Mouse (Mus musculus): ENCODE measurements around the gene Smim8. TPM values are rescaled to one million over a fixed set of nuclear protein-coding genes. Genes with fewer than 3 reads are reported as not detected.
"Not testable (repeated sequence)": the region's sequence is repeated elsewhere in the genome, so short reads cannot be mapped to it uniquely, and the experiment has no call there.

Gene Smim8
- polyA plus RNA-seq, 1 experiment = 27.8 TPM

GRCm38 (mm10) chr4:34771652-34772371 lies 6.4 kb downstream of the Smim8 start:
- Histone ChIP-seq H3K36me3 (ENCODE audit: control insufficient read depth, insufficient read depth, low read length, poor library complexity, severe bottlenecking) (no peaks in the 10 kb centered on the region), H3K9ac (ENCODE audit: low read depth, poor library complexity, severe bottlenecking) (no peak overlapping the region), H3K27me3 (ENCODE audit: control insufficient read depth, insufficient read depth, low read length, poor library complexity, severe bottlenecking) (no peaks in the 10 kb centered on the region), H3K4me1 (ENCODE audit: control insufficient read depth, insufficient read depth, low read length) (peaks cover 1% of the 10 kb centered on the region), H3K9me3 (replicated peaks; ENCODE audit: control insufficient read depth, insufficient read depth, low read length, poor library complexity, severe bottlenecking) (no peaks in the 10 kb centered on the region), H3K4me3 (ENCODE audit: low read depth, low read length) (no peak overlapping the region), H3K27ac (ENCODE audit: insufficient read depth, low read length) (no peak overlapping the region)
- no peak for TF ChIP-seq POLR2A (IDR thresholded peaks at IDR 0.05; ENCODE audit: insufficient read depth, low read length)
- TF ChIP-seq EP300 (IDR thresholded peaks at IDR 0.05; ENCODE audit: insufficient read depth, low read depth, low read length) = no peak
- no peak for TF ChIP-seq CTCF (IDR thresholded peaks at IDR 0.05; ENCODE audit: low read depth, low read length)

- no peak within 1 kb of the TSS for H3K27ac ChIP-seq (ENCODE audit: insufficient read depth, low read length)
- TF ChIP-seq EP300 (IDR thresholded peaks at IDR 0.05; ENCODE audit: insufficient read depth, low read depth, low read length) (no peak), POLR2A (IDR thresholded peaks at IDR 0.05; ENCODE audit: insufficient read depth, low read length) (no peak), CTCF (IDR thresholded peaks at IDR 0.05; ENCODE audit: low read depth, low read length) (no peak)
- H3K9ac ChIP-seq (ENCODE audit: low read depth, poor library complexity, severe bottlenecking) = no peak within 1 kb of the TSS
- H3K27me3 ChIP-seq (ENCODE audit: control insufficient read depth, insufficient read depth, low read length, poor library complexity, severe bottlenecking) = no peaks in the 10 kb centered on the region; the same call in 1 of the 2 replicates
- no peaks in the 10 kb centered on the region for H3K36me3 ChIP-seq (ENCODE audit: control insufficient read depth, insufficient read depth, low read length, poor library complexity, severe bottlenecking)
- H3K4me3 ChIP-seq (ENCODE audit: low read depth, low read length) = no peak within 1 kb of the TSS
- no peaks in the 10 kb centered on the region for H3K4me1 ChIP-seq (ENCODE audit: control insufficient read depth, insufficient read depth, low read length)
- H3K9me3 ChIP-seq (replicated peaks; ENCODE audit: control insufficient read depth, insufficient read depth, low read length, poor library complexity, severe bottlenecking) = no peaks in the 10 kb centered on the region
Measured at GRCm38 (mm10) chr4:34756163-34756562, 22.1 kb downstream of the Smim8 start, which contains the start of gene Gm136. Gene Gm136, minus strand, starts transcription at chr4:34756263.

DNA sequence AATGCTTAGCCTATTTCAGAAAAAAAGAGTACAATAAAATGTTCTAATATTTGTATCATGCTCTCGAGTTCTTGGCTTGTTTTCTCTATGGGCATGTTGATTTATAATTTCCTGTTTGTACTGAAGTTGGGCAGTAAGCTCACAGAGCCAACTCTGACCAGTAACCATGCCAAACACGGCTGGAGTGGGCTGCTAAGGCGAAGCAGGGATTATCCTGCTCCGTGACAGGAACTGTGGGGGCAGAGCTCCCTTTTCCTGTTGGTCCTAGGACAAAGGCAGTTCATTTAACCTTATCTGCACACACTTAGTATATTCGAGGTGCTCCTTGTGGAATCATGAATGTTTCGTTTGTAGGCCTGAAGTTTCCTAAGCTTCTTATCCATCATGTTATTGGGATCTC lies 29.0 kb downstream of the Smim8 start:
- H3K27ac ChIP-seq (ENCODE audit: insufficient read depth, low read length) = no peak overlapping the region
- H3K4me3 ChIP-seq (ENCODE audit: low read depth, low read length) = no peak overlapping the region
- no peak for TF ChIP-seq POLR2A (IDR thresholded peaks at IDR 0.05; ENCODE audit: insufficient read depth, low read length)
- no peak for TF ChIP-seq EP300 (IDR thresholded peaks at IDR 0.05; ENCODE audit: insufficient read depth, low read depth, low read length)
- no peak for TF ChIP-seq CTCF (IDR thresholded peaks at IDR 0.05; ENCODE audit: low read depth, low read length)
- H3K27me3 ChIP-seq (ENCODE audit: control insufficient read depth, insufficient read depth, low read length, poor library complexity, severe bottlenecking) = no peaks in the 10 kb centered on the region
- H3K4me1 ChIP-seq (ENCODE audit: control insufficient read depth, insufficient read depth, low read length) = no peaks in the 10 kb centered on the region
- H3K9me3 ChIP-seq (replicated peaks; ENCODE audit: control insufficient read depth, insufficient read depth, low read length, poor library complexity, severe bottlenecking) = no peaks in the 10 kb centered on the region
- no peak overlapping the region for H3K9ac ChIP-seq (ENCODE audit: low read depth, poor library complexity, severe bottlenecking)
- H3K36me3 ChIP-seq (ENCODE audit: control insufficient read depth, insufficient read depth, low read length, poor library complexity, severe bottlenecking) = no peaks in the 10 kb centered on the region

- no peaks in the 10 kb centered on the region for H3K36me3 ChIP-seq (ENCODE audit: control insufficient read depth, insufficient read depth, low read length, poor library complexity, severe bottlenecking)
- no peak for TF ChIP-seq CTCF (IDR thresholded peaks at IDR 0.05; ENCODE audit: low read depth, low read length)
- TF ChIP-seq POLR2A (IDR thresholded peaks at IDR 0.05; ENCODE audit: insufficient read depth, low read length) = no peak
- TF ChIP-seq EP300 (IDR thresholded peaks at IDR 0.05; ENCODE audit: insufficient read depth, low read depth, low read length) = no peak
Measured at GRCm38 (mm10) chr4:34734461-34734860, 43.8 kb downstream of the Smim8 start.

GRCm38 (mm10) chr4:34733415-34733814 lies 44.8 kb downstream of the Smim8 start:
- H3K9ac ChIP-seq (ENCODE audit: low read depth, poor library complexity, severe bottlenecking); H3K4me3 ChIP-seq (ENCODE audit: low read depth, low read length); H3K9me3 ChIP-seq (replicated peaks; ENCODE audit: control insufficient read depth, insufficient read depth, low read length, poor library complexity, severe bottlenecking): not testable (repeated sequence)

More at GRCm38 (mm10) chr4:34734461-34734860, 43.8 kb downstream of the Smim8 start:
- Histone ChIP-seq H3K9me3 (replicated peaks; ENCODE audit: control insufficient read depth, insufficient read depth, low read length, poor library complexity, severe bottlenecking) (0 out of 2 replicates have a peak, but pooled peaks cover 4% of the 10 kb centered on the region), H3K27ac (ENCODE audit: insufficient read depth, low read length) (no peak overlapping the region), H3K4me3 (ENCODE audit: low read depth, low read length) (no peak overlapping the region), H3K9ac (ENCODE audit: low read depth, poor library complexity, severe bottlenecking) (no peak overlapping the region), H3K4me1 (ENCODE audit: control insufficient read depth, insufficient read depth, low read length) (no peaks in the 10 kb centered on the region), H3K27me3 (ENCODE audit: control insufficient read depth, insufficient read depth, low read length, poor library complexity, severe bottlenecking) (no peaks in the 10 kb centered on the region)

GRCm38 (mm10) chr4:34729851-34730341 lies 48.3 kb downstream of the Smim8 start, which contains the start of gene Cfap206:
Gene Cfap206, minus strand, starts transcription at chr4:34730206.
- no peak for TF ChIP-seq POLR2A (IDR thresholded peaks at IDR 0.05; ENCODE audit: insufficient read depth, low read length)
- no peak for TF ChIP-seq CTCF (IDR thresholded peaks at IDR 0.05; ENCODE audit: low read depth, low read length)
- TF ChIP-seq EP300 (IDR thresholded peaks at IDR 0.05; ENCODE audit: insufficient read depth, low read depth, low read length) = no peak
- Histone ChIP-seq H3K9ac (ENCODE audit: low read depth, poor library complexity, severe bottlenecking) (no peak within 1 kb of the TSS), H3K27me3 (ENCODE audit: control insufficient read depth, insufficient read depth, low read length, poor library complexity, severe bottlenecking) (no peaks in the 10 kb centered on the region), H3K9me3 (replicated peaks; ENCODE audit: control insufficient read depth, insufficient read depth, low read length, poor library complexity, severe bottlenecking) (no peaks in the 10 kb centered on the region), H3K27ac (ENCODE audit: insufficient read depth, low read length) (no peak within 1 kb of the TSS), H3K4me3 (ENCODE audit: low read depth, low read length) (peak within 1 kb of the TSS; percentile 80), H3K4me1 (ENCODE audit: control insufficient read depth, insufficient read depth, low read length) (no peaks in the 10 kb centered on the region), H3K36me3 (ENCODE audit: control insufficient read depth, insufficient read depth, low read length, poor library complexity, severe bottlenecking) (no peaks in the 10 kb centered on the region)

More at GRCm38 (mm10) chr4:34733415-34733814, 44.8 kb downstream of the Smim8 start:
- not testable (repeated sequence) for H3K27ac ChIP-seq (ENCODE audit: insufficient read depth, low read length); H3K27me3 ChIP-seq (ENCODE audit: control insufficient read depth, insufficient read depth, low read length, poor library complexity, severe bottlenecking); H3K36me3 ChIP-seq (ENCODE audit: control insufficient read depth, insufficient read depth, low read length, poor library complexity, severe bottlenecking); H3K4me1 ChIP-seq (ENCODE audit: control insufficient read depth, insufficient read depth, low read length)

DNA sequence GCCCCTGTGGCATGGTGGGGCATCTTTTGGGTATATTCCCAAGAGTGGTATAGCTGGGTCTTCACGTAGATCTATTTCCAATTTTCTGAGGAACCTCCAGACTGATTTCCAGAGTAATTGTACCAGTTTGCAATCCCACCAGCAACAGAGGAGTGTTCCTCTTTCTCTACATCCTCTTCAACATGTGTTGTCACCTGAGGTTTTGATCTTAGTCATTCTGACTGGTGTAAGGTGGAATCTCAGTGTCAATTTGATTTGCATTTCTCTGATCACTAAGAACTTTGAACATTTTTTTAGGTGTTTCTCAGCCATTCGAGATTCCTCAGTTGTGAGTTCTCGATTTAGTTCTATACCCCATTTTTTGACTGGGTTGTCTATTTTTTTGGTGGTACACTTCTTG lies 52.5 kb downstream of the Smim8 start:
- H3K4me3 ChIP-seq (ENCODE audit: low read depth, low read length); H3K4me1 ChIP-seq (ENCODE audit: control insufficient read depth, insufficient read depth, low read length); H3K27ac ChIP-seq (ENCODE audit: insufficient read depth, low read length); H3K27me3 ChIP-seq (ENCODE audit: control insufficient read depth, insufficient read depth, low read length, poor library complexity, severe bottlenecking); H3K36me3 ChIP-seq (ENCODE audit: control insufficient read depth, insufficient read depth, low read length, poor library complexity, severe bottlenecking); H3K9me3 ChIP-seq (replicated peaks; ENCODE audit: control insufficient read depth, insufficient read depth, low read length, poor library complexity, severe bottlenecking); H3K9ac ChIP-seq (ENCODE audit: low read depth, poor library complexity, severe bottlenecking): not testable (repeated sequence)

Measured in ES-Bruce4 (cell line).